Mouse (Mus musculus) kidney, adult 2 months (tissue): ENCODE data around the gene Rora.

ENCODE experiments used
- CTCF ChIP-seq: fragments of 200-500 bp; conservative IDR thresholded peaks from 2 replicates; pipeline ENCODE4 v1.5.1; 2011; ENCODE audit warnings: low read depth, mild to moderate bottlenecking, control low read depth, low read length, moderate library complexity, mixed read lengths; ENCODE audit not compliant: insufficient read depth, insufficient read length
- POLR2A ChIP-seq: fragments of 200-500 bp; IDR thresholded peaks from one replicate; pipeline ENCODE4 v1.6.1; 2011; ENCODE audit warnings: low read depth, low read length, control low read depth

GRCm38 (mm10) chr9:68892356-68892755 is 238.8 kb downstream of the Rora start:
- TF ChIP-seq CTCF (no peak), POLR2A (no peak)
